Mouse (Mus musculus): ENCODE measurements around the gene Pakap. TPM values are rescaled to one million over a fixed set of nuclear protein-coding genes. Genes with fewer than 3 reads are reported as not detected.
A peak's percentile ranks its signal among the peaks of the same experiment; 100 is the strongest.

The Pakap gene
- polyA plus RNA-seq, 1 experiment from 2014 or later = 21.8 TPM

DNA sequence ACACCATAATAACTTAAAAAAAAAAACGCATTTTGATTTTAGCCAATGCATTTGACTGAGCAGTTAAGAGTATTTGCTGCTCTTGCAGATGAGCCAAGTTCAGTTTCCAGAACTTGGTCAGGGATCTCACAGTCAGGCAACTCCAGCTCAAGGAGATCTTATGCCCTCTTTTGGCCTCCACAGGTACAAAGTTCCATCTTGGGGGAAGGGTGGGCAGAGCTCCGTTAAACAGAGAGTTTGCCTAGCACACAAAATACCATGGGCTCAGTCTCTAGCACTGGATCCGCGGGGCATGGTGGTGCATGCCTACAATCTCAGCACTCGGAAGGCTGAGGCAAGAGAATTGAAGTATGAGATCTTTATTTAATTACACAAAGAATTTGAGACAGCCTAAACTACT is 164.4 kb downstream of the Pakap start:
- H3K4me1 ChIP-seq (ENCODE audit: insufficient read depth, low read length) = no peaks in the 10 kb centered on the region
- no peak for ATAC-seq (ENCODE audit: low FRiP score, low TSS enrichment)
- H3K36me3 ChIP-seq (ENCODE audit: insufficient read depth, low read length) = no peaks in the 10 kb centered on the region
- H3K27ac ChIP-seq (ENCODE audit: low read length) = no peak overlapping the region
- no peak overlapping the region for H3K4me2 ChIP-seq (replicated peaks; ENCODE audit: low read depth, low read length)
- H3K4me3 ChIP-seq (ENCODE audit: low read length) = no peak overlapping the region
- no peak overlapping the region for H3K9ac ChIP-seq (replicated peaks; ENCODE audit: low read length)
- 76% methylated on average over 5 of the region's 5 CpGs for WGBS
- no peaks in the 10 kb centered on the region for H3K27me3 ChIP-seq (ENCODE audit: insufficient read depth, low read length)
- no peaks in the 10 kb centered on the region for H3K9me3 ChIP-seq (ENCODE audit: low read length)

DNA sequence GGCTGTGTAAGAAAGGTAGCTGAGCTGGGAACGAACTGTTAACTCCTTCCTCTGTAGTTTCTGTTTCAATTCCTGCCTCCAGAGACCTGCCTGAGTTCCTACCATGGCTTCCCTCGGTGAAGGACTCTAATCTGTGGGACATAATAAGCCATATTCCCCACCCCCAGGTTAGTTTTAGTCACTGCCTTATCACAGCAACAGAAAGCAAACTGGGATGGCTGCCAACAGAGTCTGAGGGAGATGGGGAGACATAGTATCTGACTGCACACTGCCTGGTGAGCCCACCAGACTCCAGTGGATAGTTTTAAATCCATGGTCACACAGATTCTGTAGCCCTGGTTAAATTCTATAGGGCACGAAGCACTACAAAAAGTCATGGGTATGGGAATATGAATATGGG is 165.5 kb downstream of the Pakap start:
- 66% methylated on average over 3 of the region's 3 CpGs for WGBS
- H3K9ac ChIP-seq (replicated peaks; ENCODE audit: low read length) = no peak overlapping the region
- no peaks in the 10 kb centered on the region for H3K36me3 ChIP-seq (ENCODE audit: insufficient read depth, low read length)
- no peaks in the 10 kb centered on the region for H3K27me3 ChIP-seq (ENCODE audit: insufficient read depth, low read length)
- no peak for ATAC-seq (ENCODE audit: low FRiP score, low TSS enrichment)
- no peaks in the 10 kb centered on the region for H3K4me1 ChIP-seq (ENCODE audit: insufficient read depth, low read length)
- no peaks in the 10 kb centered on the region for H3K9me3 ChIP-seq (ENCODE audit: low read length)
- no peak overlapping the region for H3K27ac ChIP-seq (ENCODE audit: low read length)
- H3K4me2 ChIP-seq (replicated peaks; ENCODE audit: low read depth, low read length) = no peak overlapping the region
- no peak overlapping the region for H3K4me3 ChIP-seq (ENCODE audit: low read length)

GRCm38 (mm10) chr4:57735426-57735825 is 167.4 kb downstream of the Pakap start:
- Histone ChIP-seq H3K27ac (ENCODE audit: low read length) (peak overlapping the region; percentile 59), H3K4me2 (replicated peaks; ENCODE audit: low read depth, low read length) (no peak overlapping the region), H3K4me1 (ENCODE audit: insufficient read depth, low read length) (0 out of 2 replicates have a peak, but pooled peaks cover 3% of the 10 kb centered on the region), H3K36me3 (ENCODE audit: insufficient read depth, low read length) (no peaks in the 10 kb centered on the region), H3K9ac (replicated peaks; ENCODE audit: low read length) (no peak overlapping the region), H3K4me3 (ENCODE audit: low read length) (no peak overlapping the region), H3K9me3 (ENCODE audit: low read length) (no peaks in the 10 kb centered on the region), H3K27me3 (ENCODE audit: insufficient read depth, low read length) (no peaks in the 10 kb centered on the region)
- ATAC-seq (ENCODE audit: low FRiP score, low TSS enrichment) = peak; percentile 85
- WGBS = 73% methylated on average over 5 of the region's 5 CpGs

GRCm38 (mm10) chr4:57738856-57739552 is 171.0 kb downstream of the Pakap start:
- H3K4me1 ChIP-seq (ENCODE audit: insufficient read depth, low read length) = 0 out of 2 replicates have a peak, but pooled peaks cover 3% of the 10 kb centered on the region
- 42% methylated on average over 8 of the region's 8 CpGs for WGBS
- no peak overlapping the region for H3K4me2 ChIP-seq (replicated peaks; ENCODE audit: low read depth, low read length)
- H3K9me3 ChIP-seq (ENCODE audit: low read length) = no peaks in the 10 kb centered on the region
- no peak overlapping the region for H3K9ac ChIP-seq (replicated peaks; ENCODE audit: low read length)
- H3K27ac ChIP-seq (ENCODE audit: low read length) = no peak overlapping the region
- no peaks in the 10 kb centered on the region for H3K27me3 ChIP-seq (ENCODE audit: insufficient read depth, low read length)
- H3K4me3 ChIP-seq (ENCODE audit: low read length) = no peak overlapping the region
- no peaks in the 10 kb centered on the region for H3K36me3 ChIP-seq (ENCODE audit: insufficient read depth, low read length)
- no peak for ATAC-seq (ENCODE audit: low FRiP score, low TSS enrichment)

- Histone ChIP-seq H3K27me3 (ENCODE audit: insufficient read depth, low read length) (no peaks in the 10 kb centered on the region), H3K4me1 (ENCODE audit: insufficient read depth, low read length) (0 out of 2 replicates have a peak, but pooled peaks cover 3% of the 10 kb centered on the region), H3K9me3 (ENCODE audit: low read length) (0 out of 2 replicates have a peak, but pooled peaks cover 3% of the 10 kb centered on the region), H3K36me3 (ENCODE audit: insufficient read depth, low read length) (no peaks in the 10 kb centered on the region), H3K4me2 (replicated peaks; ENCODE audit: low read depth, low read length) (no peak overlapping the region), H3K9ac (replicated peaks; ENCODE audit: low read length) (no peak overlapping the region), H3K27ac (ENCODE audit: low read length) (no peak overlapping the region), H3K4me3 (ENCODE audit: low read length) (no peak overlapping the region)
- ATAC-seq (ENCODE audit: low FRiP score, low TSS enrichment) = no peak
- 30% methylated on average over 11 of the region's 11 CpGs for WGBS
These were observed 175.4 kb downstream of the Pakap start for GRCm38 (mm10) chr4:57743325-57743929.

DNA sequence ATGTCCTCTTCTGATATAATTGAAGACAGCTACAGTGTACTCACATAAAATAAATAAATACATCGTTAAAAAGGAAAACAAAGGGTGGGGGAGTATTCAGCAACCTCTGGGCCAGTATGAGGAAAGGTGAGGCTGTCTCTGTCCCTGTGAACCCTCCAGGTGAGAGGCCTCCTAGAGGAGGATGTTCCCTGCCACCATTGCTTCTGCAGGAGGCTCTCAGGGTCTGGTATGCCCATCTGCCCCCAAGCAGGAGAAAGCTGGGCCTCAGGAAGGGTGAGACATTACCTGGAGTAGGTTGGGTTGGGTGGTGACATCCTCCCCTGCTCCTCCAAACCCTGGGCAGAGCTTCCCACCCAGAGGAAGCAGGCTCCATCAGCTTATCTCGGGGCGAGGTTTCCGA is 182.7 kb downstream of the Pakap start:
- H3K9ac ChIP-seq (replicated peaks; ENCODE audit: low read length) = no peak overlapping the region
- no peak overlapping the region for H3K4me3 ChIP-seq (ENCODE audit: low read length)
- WGBS = 43% methylated on average over 4 of the region's 4 CpGs
- no peak overlapping the region for H3K4me2 ChIP-seq (replicated peaks; ENCODE audit: low read depth, low read length)
- no peaks in the 10 kb centered on the region for H3K36me3 ChIP-seq (ENCODE audit: insufficient read depth, low read length)
- no peak overlapping the region for H3K27ac ChIP-seq (ENCODE audit: low read length)
- H3K27me3 ChIP-seq (ENCODE audit: insufficient read depth, low read length) = no peaks in the 10 kb centered on the region
- peaks cover 3% of the 10 kb centered on the region; the same call in 1 of the 2 replicates for H3K4me1 ChIP-seq (ENCODE audit: insufficient read depth, low read length)
- ATAC-seq (ENCODE audit: low FRiP score, low TSS enrichment) = 0 out of 2 replicates have a peak, but pooled peaks have one; percentile 23
- H3K9me3 ChIP-seq (ENCODE audit: low read length) = 0 out of 2 replicates have a peak, but pooled peaks cover under 1% of the 10 kb centered on the region

DNA sequence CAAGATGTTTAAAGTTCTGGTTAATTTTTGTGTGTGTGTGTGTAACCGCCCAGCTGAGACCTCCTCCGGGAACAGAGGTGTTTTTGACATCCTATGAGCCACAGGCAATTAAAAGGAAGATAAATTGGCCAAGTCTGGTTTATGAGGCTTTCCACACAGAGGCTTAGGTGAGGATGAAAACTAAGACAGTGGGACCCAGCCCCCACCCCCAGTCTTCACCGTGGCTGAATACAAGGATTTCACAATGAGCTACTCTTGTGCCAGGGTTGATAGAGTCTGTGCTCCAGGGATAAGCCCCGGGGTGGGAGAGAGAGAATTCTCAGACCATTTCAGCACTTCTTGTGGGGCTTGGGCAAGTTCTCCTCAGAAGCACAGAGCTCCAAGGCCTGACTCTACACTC is 183.1 kb downstream of the Pakap start:
- H3K27me3 ChIP-seq (ENCODE audit: insufficient read depth, low read length) = no peaks in the 10 kb centered on the region
- WGBS = 35% methylated on average over 4 of the region's 4 CpGs
- no peak overlapping the region for H3K27ac ChIP-seq (ENCODE audit: low read length)
- H3K4me1 ChIP-seq (ENCODE audit: insufficient read depth, low read length) = peaks cover 3% of the 10 kb centered on the region; the same call in 1 of the 2 replicates
- no peaks in the 10 kb centered on the region for H3K36me3 ChIP-seq (ENCODE audit: insufficient read depth, low read length)
- H3K4me3 ChIP-seq (ENCODE audit: low read length) = no peak overlapping the region
- no peak overlapping the region for H3K9ac ChIP-seq (replicated peaks; ENCODE audit: low read length)
- H3K4me2 ChIP-seq (replicated peaks; ENCODE audit: low read depth, low read length) = no peak overlapping the region
- ATAC-seq (ENCODE audit: low FRiP score, low TSS enrichment) = 0 out of 2 replicates have a peak, but pooled peaks have one; percentile 46
- no peaks in the 10 kb centered on the region for H3K9me3 ChIP-seq (ENCODE audit: low read length)

DNA sequence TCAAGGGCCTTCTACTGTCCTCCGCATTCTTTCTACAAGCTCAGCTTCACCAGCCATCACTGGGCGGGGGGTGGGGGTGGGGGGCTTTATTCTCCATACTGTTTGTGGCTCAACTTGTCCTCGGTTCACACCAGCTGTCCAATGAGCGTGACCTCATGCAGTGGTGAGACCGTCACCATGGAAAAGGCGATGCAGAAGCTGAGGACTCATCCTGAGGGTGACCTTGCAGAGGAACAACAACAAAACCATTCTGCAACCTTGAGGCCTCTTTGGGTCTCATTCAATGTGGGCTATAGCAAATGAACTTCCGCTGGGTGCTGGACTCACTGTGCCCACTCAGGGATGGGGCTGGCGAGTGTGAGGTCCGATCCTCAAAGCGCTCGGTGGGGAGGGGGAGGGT is 183.6 kb downstream of the Pakap start:
- Histone ChIP-seq H3K4me3 (ENCODE audit: low read length) (no peak overlapping the region), H3K9ac (replicated peaks; ENCODE audit: low read length) (no peak overlapping the region), H3K4me2 (replicated peaks; ENCODE audit: low read depth, low read length) (no peak overlapping the region), H3K27me3 (ENCODE audit: insufficient read depth, low read length) (no peaks in the 10 kb centered on the region), H3K4me1 (ENCODE audit: insufficient read depth, low read length) (peaks cover 3% of the 10 kb centered on the region; the same call in 1 of the 2 replicates), H3K27ac (ENCODE audit: low read length) (no peak overlapping the region), H3K9me3 (ENCODE audit: low read length) (no peaks in the 10 kb centered on the region), H3K36me3 (ENCODE audit: insufficient read depth, low read length) (no peaks in the 10 kb centered on the region)
- 75% methylated on average over 11 of the region's 11 CpGs for WGBS
- ATAC-seq (ENCODE audit: low FRiP score, low TSS enrichment) = no peak

- 64% methylated on average over 11 of the region's 11 CpGs for WGBS
- Histone ChIP-seq H3K4me3 (ENCODE audit: low read length) (no peak overlapping the region), H3K27me3 (ENCODE audit: insufficient read depth, low read length) (no peaks in the 10 kb centered on the region), H3K4me1 (ENCODE audit: insufficient read depth, low read length) (peaks cover 10% of the 10 kb centered on the region), H3K4me2 (replicated peaks; ENCODE audit: low read depth, low read length) (no peak overlapping the region), H3K9me3 (ENCODE audit: low read length) (no peaks in the 10 kb centered on the region), H3K27ac (ENCODE audit: low read length) (no peak overlapping the region), H3K9ac (replicated peaks; ENCODE audit: low read length) (no peak overlapping the region), H3K36me3 (ENCODE audit: insufficient read depth, low read length) (no peaks in the 10 kb centered on the region)
- no peak for ATAC-seq (ENCODE audit: low FRiP score, low TSS enrichment)
These were observed 187.1 kb downstream of the Pakap start for GRCm38 (mm10) chr4:57755085-57755484.

DNA sequence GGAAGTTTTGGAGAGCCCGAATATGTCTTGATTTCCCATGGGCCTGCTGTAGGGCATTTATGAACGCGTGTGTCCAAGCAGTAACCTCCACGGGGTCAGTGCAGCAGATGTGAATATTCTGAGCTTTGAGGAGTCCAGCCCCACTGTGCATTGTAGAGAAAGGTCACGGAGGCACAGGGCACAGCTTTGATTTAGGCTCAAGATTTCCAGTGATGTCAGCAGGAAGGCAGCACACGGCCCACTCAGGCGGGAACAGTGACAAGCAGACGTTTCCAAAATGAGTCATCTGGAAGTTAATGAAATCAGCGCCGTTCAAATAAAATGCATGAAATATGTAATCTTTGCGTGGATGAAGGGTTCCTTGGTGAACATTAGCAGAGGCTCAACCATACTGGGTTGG is 190.0 kb downstream of the Pakap start:
- Histone ChIP-seq H3K9me3 (ENCODE audit: low read length) (no peaks in the 10 kb centered on the region), H3K9ac (replicated peaks; ENCODE audit: low read length) (no peak overlapping the region), H3K36me3 (ENCODE audit: insufficient read depth, low read length) (no peaks in the 10 kb centered on the region), H3K27ac (ENCODE audit: low read length) (peak overlapping the region; percentile 52; the same call in 1 of the 2 replicates), H3K27me3 (ENCODE audit: insufficient read depth, low read length) (no peaks in the 10 kb centered on the region), H3K4me3 (ENCODE audit: low read length) (no peak overlapping the region), H3K4me2 (replicated peaks; ENCODE audit: low read depth, low read length) (no peak overlapping the region), H3K4me1 (ENCODE audit: insufficient read depth, low read length) (peaks cover 6% of the 10 kb centered on the region; the same call in 1 of the 2 replicates)
- no peak for ATAC-seq (ENCODE audit: low FRiP score, low TSS enrichment)
- 49% methylated on average over 11 of the region's 11 CpGs for WGBS
